Mouse (Mus musculus): ENCODE measurements around the gene Edar. TPM values are rescaled to one million over a fixed set of nuclear protein-coding genes. Genes with fewer than 3 reads are reported as not detected.
A peak's percentile ranks its signal among the peaks of the same experiment; 100 is the strongest.

Edar gene
- polyA plus RNA-seq, 2 experiments, result not detected

GRCm38 (mm10) chr10:58559098-58559497 lies 116.4 kb downstream of the Edar start:
- peak in 1 of 3 experiments; percentile 20 for DNase-seq (ENCODE audit: low read depth in 3 of 3, low spot score in 3 of 3)
- 23% methylated on average over 7 of the region's 7 CpGs for WGBS (ENCODE audit: insufficient replicate concordance)

GRCm38 (mm10) chr10:58554693-58555387 lies 120.6 kb downstream of the Edar start:
- no peaks in the 10 kb centered on the region for H3K36me3 ChIP-seq (replicated peaks; ENCODE audit: control insufficient read depth, insufficient read depth, low read depth)
- ATAC-seq (ENCODE audit: insufficient read depth), result no peak
- no peak overlapping the region for H3K4me3 ChIP-seq (ENCODE audit: insufficient read depth in 1 of 2, low read depth in 2 of 2, low read length in 2 of 2)
- H3K27ac ChIP-seq, result no peak overlapping the region
- DNase-seq (ENCODE audit: low read depth in 3 of 3, low spot score in 3 of 3), result no peak
- no peaks in the 10 kb centered on the region for H3K9me3 ChIP-seq (ENCODE audit: control insufficient read depth, low read length)
- no peak overlapping the region for H3K4me2 ChIP-seq (ENCODE audit: low read depth)
- TF ChIP-seq CTCF (IDR thresholded peaks at IDR 0.05; ENCODE audit: low read depth), result no peak
- TF ChIP-seq EP300 (IDR thresholded peaks at IDR 0.05; ENCODE audit: low read depth), result no peak
- 64% methylated on average over 8 of the region's 8 CpGs for WGBS (ENCODE audit: insufficient replicate concordance)
- no peaks in the 10 kb centered on the region for H3K4me1 ChIP-seq (replicated peaks; ENCODE audit: control insufficient read depth in 2 of 2, insufficient read depth in 2 of 2, low read length in 1 of 2)
- H3K9ac ChIP-seq (replicated peaks), result no peak overlapping the region
- H3K27me3 ChIP-seq (ENCODE audit: control insufficient read depth, insufficient read depth, low read length), result no peaks in the 10 kb centered on the region

More at GRCm38 (mm10) chr10:58559098-58559497, 116.4 kb downstream of the Edar start:
- no peak overlapping the region for H3K27ac ChIP-seq
- no peaks in the 10 kb centered on the region for H3K4me1 ChIP-seq (replicated peaks; ENCODE audit: control insufficient read depth in 2 of 2, insufficient read depth in 2 of 2, low read length in 1 of 2)
- no peaks in the 10 kb centered on the region for H3K36me3 ChIP-seq (replicated peaks; ENCODE audit: control insufficient read depth, insufficient read depth, low read depth)
- H3K9me3 ChIP-seq (ENCODE audit: control insufficient read depth, low read length), result no peaks in the 10 kb centered on the region
- no peak overlapping the region for H3K4me3 ChIP-seq (ENCODE audit: insufficient read depth in 1 of 2, low read depth in 2 of 2, low read length in 2 of 2)
- TF ChIP-seq EP300 (IDR thresholded peaks at IDR 0.05; ENCODE audit: low read depth) (no peak), CTCF (IDR thresholded peaks at IDR 0.05; ENCODE audit: low read depth) (peak; percentile 63)
- ATAC-seq (ENCODE audit: insufficient read depth), result no peak
- H3K4me2 ChIP-seq (ENCODE audit: low read depth), result no peak overlapping the region
- H3K9ac ChIP-seq (replicated peaks), result no peak overlapping the region
- no peaks in the 10 kb centered on the region for H3K27me3 ChIP-seq (ENCODE audit: control insufficient read depth, insufficient read depth, low read length)

Other genes starting within 250 kb of the Edar start
- gene Ranbp2, start 228.7 kb downstream of the Edar start, polyA plus RNA-seq (2012; rRNA removed), result 6.1 and 11.1 TPM in 2 replicates
- gene Ranbp2, start 228.7 kb downstream of the Edar start, polyA plus RNA-seq (2014; fragmentation: Nextera tagmentation; extraction: Ambion mirVana), result 27.2 and 27.3 TPM in 2 replicates
- 0.64 and 1.3 TPM in 2 replicates for gene Ccdc138, start 177.7 kb downstream of the Edar start, polyA plus RNA-seq (2012; rRNA removed)
- 1.6 and 2.1 TPM in 2 replicates for gene Ccdc138, start 177.7 kb downstream of the Edar start, polyA plus RNA-seq (2014; fragmentation: Nextera tagmentation; extraction: Ambion mirVana)
- gene Gm17542, start 42.6 kb upstream of the Edar start, polyA plus RNA-seq (2012; rRNA removed), result not detected in 2 replicates
- not detected in 2 replicates for gene Gm17542, start 42.6 kb upstream of the Edar start, polyA plus RNA-seq (2014; fragmentation: Nextera tagmentation; extraction: Ambion mirVana)
- 0.01 TPM in 1 of 2 replicates, not detected in the other for gene Sh3rf3, start 137.7 kb upstream of the Edar start, polyA plus RNA-seq (2012; rRNA removed)
- gene Sh3rf3, start 137.7 kb upstream of the Edar start, polyA plus RNA-seq (2014; fragmentation: Nextera tagmentation; extraction: Ambion mirVana), result not detected in 2 replicates

Measured in liver, embryonic 14.5 days (tissue).